Mouse (Mus musculus) embryonic facial prominence, embryonic 12.5 days (tissue): ENCODE measurements around the gene Rtl5. TPM values are rescaled to one million over a fixed set of nuclear protein-coding genes. Genes with fewer than 3 reads are reported as not detected.
"Not testable (repeated sequence)": the region's sequence is repeated elsewhere in the genome, so short reads cannot be mapped to it uniquely, and the experiment has no call there.

Experiments
- ATAC-seq: fragments of 200-750 bp; cut with Nextera tagmentation; 2 replicates; pipeline ENCODE4 v1.8.0; 2017; ENCODE audit not compliant: insufficient number of reproducible peaks, insufficient read depth, low FRiP score, low TSS enrichment
- H3K27ac ChIP-seq: fragments of 300-500 bp; sonication (generic); 2 replicates; pipeline ENCODE4 v1.5.1; 2016; ENCODE audit warnings: mild to moderate bottlenecking
- H3K27me3 ChIP-seq: fragments of 300-500 bp; sonication (generic); 2 replicates; pipeline ENCODE4 v1.6.1; 2016; ENCODE audit warnings: mild to moderate bottlenecking, moderate library complexity
- H3K36me3 ChIP-seq: fragments of 300-500 bp; sonication (generic); 2 replicates; pipeline ENCODE4 v1.6.1; 2016; ENCODE audit warnings: mild to moderate bottlenecking
- H3K4me1 ChIP-seq: fragments of 300-500 bp; sonication (generic); 2 replicates; pipeline ENCODE4 v1.6.1; 2016
- H3K4me2 ChIP-seq: fragments of 300-500 bp; sonication (generic); replicated peaks from 2 replicates; pipeline ENCODE4 v1.6.1; 2016; ENCODE audit warnings: mild to moderate bottlenecking, moderate library complexity
- H3K4me3 ChIP-seq: fragments of 300-500 bp; sonication (generic); 2 replicates; pipeline ENCODE4 v1.5.1; 2016; ENCODE audit warnings: mild to moderate bottlenecking
- H3K9ac ChIP-seq: fragments of 300-500 bp; sonication (generic); 2 replicates; pipeline ENCODE4 v1.6.1; 2016; ENCODE audit warnings: mild to moderate bottlenecking, moderate library complexity
- H3K9me3 ChIP-seq: fragments of 300-500 bp; sonication (generic); 2 replicates; pipeline ENCODE4 v1.6.1; 2016; ENCODE audit warnings: mild to moderate bottlenecking, moderate library complexity
- WGBS: fragments of 180-500 bp; shearing (Covaris S2); methylation state at CpG from one replicate; pipeline ENCODE4 v1.1.7; 2016; 5-methylcytosine and 5-hydroxymethylcytosine counted together
- polyA plus RNA-seq: library from polyadenylated mRNA; unstranded; fragments of >200 nt; fragmentation: Nextera tagmentation; extraction: Ambion mirVana; gene quantifications from 2 replicates; pipeline ENCODE4 v1.2.1, GENCODE M21; 2016

Gene Rtl5
- 2.6 and 2.7 TPM in 2 replicates for polyA plus RNA-seq

GRCm38 (mm10) chrX:102070591-102071471, at the start of gene Rtl5:
TSS of gene Rtl5 (minus strand) at chrX:102071304.
- peak within 1 kb of the TSS; percentile 63 for H3K4me2 ChIP-seq
- H3K4me3 ChIP-seq: peak within 1 kb of the TSS; percentile 51
- peak within 1 kb of the TSS; percentile 79 for H3K27ac ChIP-seq
- H3K27me3 ChIP-seq: peaks cover 15% of the 10 kb centered on the region; the same call in 1 of the 2 replicates
- peak within 1 kb of the TSS; percentile 56 for H3K9ac ChIP-seq
- WGBS: 24% methylated on average over 60 of the region's 61 CpGs
- H3K4me1 ChIP-seq: peaks cover 2% of the 10 kb centered on the region; the same call in 1 of the 2 replicates
- H3K36me3 ChIP-seq: no peaks in the 10 kb centered on the region
- ATAC-seq: peak; percentile 93
- no peaks in the 10 kb centered on the region for H3K9me3 ChIP-seq

- peak; percentile 98 for ATAC-seq
- WGBS: 18% methylated on average over 30 of the region's 30 CpGs
- no peaks in the 10 kb centered on the region for H3K27me3 ChIP-seq
- no peak within 1 kb of the TSS for H3K27ac ChIP-seq
- H3K9me3 ChIP-seq: no peaks in the 10 kb centered on the region
- H3K4me2 ChIP-seq: peak within 1 kb of the TSS; percentile 61
- no peaks in the 10 kb centered on the region for H3K4me1 ChIP-seq
- peaks cover 3% of the 10 kb centered on the region; the same call in 1 of the 2 replicates for H3K36me3 ChIP-seq
- peak within 1 kb of the TSS; percentile 60 for H3K9ac ChIP-seq
- H3K4me3 ChIP-seq: peak within 1 kb of the TSS; percentile 63
Measured at GRCm38 (mm10) chrX:102119042-102119864, 48.1 kb upstream of the Rtl5 start, which contains the start of gene Pin4. TSS of gene Pin4 (plus strand) at chrX:102119447.

GRCm38 (mm10) chrX:102115676-102116075, 44.6 kb upstream of the Rtl5 start:
- 59% methylated on average over 4 of the region's 4 CpGs for WGBS
- no peaks in the 10 kb centered on the region for H3K9me3 ChIP-seq
- H3K4me2 ChIP-seq: no peak overlapping the region
- 0 out of 2 replicates have a peak, but pooled peaks cover 8% of the 10 kb centered on the region for H3K27me3 ChIP-seq
- no peak for ATAC-seq
- no peaks in the 10 kb centered on the region for H3K4me1 ChIP-seq
- no peak overlapping the region for H3K27ac ChIP-seq
- H3K4me3 ChIP-seq: no peak overlapping the region
- no peaks in the 10 kb centered on the region for H3K36me3 ChIP-seq
- H3K9ac ChIP-seq: no peak overlapping the region

GRCm38 (mm10) chrX:102109349-102109748, 38.2 kb upstream of the Rtl5 start:
- H3K9me3 ChIP-seq, H3K27ac ChIP-seq, H3K9ac ChIP-seq, H3K4me1 ChIP-seq, H3K4me2 ChIP-seq, ATAC-seq, H3K4me3 ChIP-seq, H3K36me3 ChIP-seq, H3K27me3 ChIP-seq: not testable (repeated sequence)
- 86% methylated on average over 5 of the region's 5 CpGs for WGBS

- H3K4me1 ChIP-seq, H3K36me3 ChIP-seq, H3K9me3 ChIP-seq, H3K9ac ChIP-seq, H3K4me3 ChIP-seq, ATAC-seq, H3K27me3 ChIP-seq, H3K27ac ChIP-seq, H3K4me2 ChIP-seq: not testable (repeated sequence)
- 71% methylated on average over 2 of the region's 2 CpGs for WGBS
Measured at GRCm38 (mm10) chrX:102103830-102104229, 32.7 kb upstream of the Rtl5 start.

- no peaks in the 10 kb centered on the region for H3K27me3 ChIP-seq
- no peak overlapping the region for H3K4me3 ChIP-seq
- no peak for ATAC-seq
- 54% methylated on average over 7 of the region's 7 CpGs for WGBS
- no peak overlapping the region for H3K4me2 ChIP-seq
- no peak overlapping the region for H3K27ac ChIP-seq
- no peaks in the 10 kb centered on the region for H3K4me1 ChIP-seq
- H3K9me3 ChIP-seq: no peaks in the 10 kb centered on the region
- H3K9ac ChIP-seq: no peak overlapping the region
- no peaks in the 10 kb centered on the region for H3K36me3 ChIP-seq
Measured at GRCm38 (mm10) chrX:102101886-102102285, 30.8 kb upstream of the Rtl5 start.

- Histone ChIP-seq H3K9me3 (no peaks in the 10 kb centered on the region), H3K4me1 (no peaks in the 10 kb centered on the region), H3K4me3 (no peak overlapping the region), H3K36me3 (no peaks in the 10 kb centered on the region), H3K9ac (no peak overlapping the region), H3K27ac (no peak overlapping the region), H3K4me2 (no peak overlapping the region), H3K27me3 (no peaks in the 10 kb centered on the region)
- 73% methylated on average over 7 of the region's 7 CpGs for WGBS
- ATAC-seq: no peak
Measured at GRCm38 (mm10) chrX:102094381-102094904, 23.3 kb upstream of the Rtl5 start.

- Histone ChIP-seq H3K9me3 (no peaks in the 10 kb centered on the region), H3K4me2 (no peak overlapping the region), H3K27me3 (peaks cover 7% of the 10 kb centered on the region; the same call in 1 of the 2 replicates), H3K4me1 (no peaks in the 10 kb centered on the region), H3K4me3 (no peak overlapping the region), H3K36me3 (no peaks in the 10 kb centered on the region), H3K27ac (no peak overlapping the region), H3K9ac (no peak overlapping the region)
- ATAC-seq: no peak
- 69% methylated on average over 3 of the region's 3 CpGs for WGBS
Measured at GRCm38 (mm10) chrX:102090605-102091004, 19.5 kb upstream of the Rtl5 start.

GRCm38 (mm10) chrX:102085798-102086443, 14.8 kb upstream of the Rtl5 start:
- Histone ChIP-seq H3K9ac (no peak overlapping the region), H3K4me1 (no peaks in the 10 kb centered on the region), H3K4me2 (no peak overlapping the region), H3K27me3 (peaks cover 12% of the 10 kb centered on the region; the same call in 1 of the 2 replicates), H3K9me3 (no peaks in the 10 kb centered on the region), H3K27ac (no peak overlapping the region), H3K36me3 (no peaks in the 10 kb centered on the region), H3K4me3 (no peak overlapping the region)
- ATAC-seq: no peak
- 86% methylated on average over 7 of the region's 8 CpGs for WGBS

GRCm38 (mm10) chrX:102082340-102082739, 11.2 kb upstream of the Rtl5 start:
- Histone ChIP-seq H3K4me1 (no peaks in the 10 kb centered on the region), H3K27me3 (peaks cover 19% of the 10 kb centered on the region; the same call in 1 of the 2 replicates), H3K4me3 (no peak overlapping the region), H3K27ac (peak overlapping the region; percentile 63), H3K4me2 (no peak overlapping the region), H3K9me3 (no peaks in the 10 kb centered on the region), H3K9ac (no peak overlapping the region), H3K36me3 (no peaks in the 10 kb centered on the region)
- 43% methylated on average over 5 of the region's 5 CpGs for WGBS
- no peak for ATAC-seq
